Mouse (Mus musculus): ENCODE results near the gene Fbxo48. TPM values are rescaled to one million over a fixed set of nuclear protein-coding genes. Genes with fewer than 3 reads are reported as not detected.

Gene Fbxo48
- total and polyA plus RNA-seq, 3 experiments: 0.18 to 0.37 (median 0.30) TPM

DNA sequence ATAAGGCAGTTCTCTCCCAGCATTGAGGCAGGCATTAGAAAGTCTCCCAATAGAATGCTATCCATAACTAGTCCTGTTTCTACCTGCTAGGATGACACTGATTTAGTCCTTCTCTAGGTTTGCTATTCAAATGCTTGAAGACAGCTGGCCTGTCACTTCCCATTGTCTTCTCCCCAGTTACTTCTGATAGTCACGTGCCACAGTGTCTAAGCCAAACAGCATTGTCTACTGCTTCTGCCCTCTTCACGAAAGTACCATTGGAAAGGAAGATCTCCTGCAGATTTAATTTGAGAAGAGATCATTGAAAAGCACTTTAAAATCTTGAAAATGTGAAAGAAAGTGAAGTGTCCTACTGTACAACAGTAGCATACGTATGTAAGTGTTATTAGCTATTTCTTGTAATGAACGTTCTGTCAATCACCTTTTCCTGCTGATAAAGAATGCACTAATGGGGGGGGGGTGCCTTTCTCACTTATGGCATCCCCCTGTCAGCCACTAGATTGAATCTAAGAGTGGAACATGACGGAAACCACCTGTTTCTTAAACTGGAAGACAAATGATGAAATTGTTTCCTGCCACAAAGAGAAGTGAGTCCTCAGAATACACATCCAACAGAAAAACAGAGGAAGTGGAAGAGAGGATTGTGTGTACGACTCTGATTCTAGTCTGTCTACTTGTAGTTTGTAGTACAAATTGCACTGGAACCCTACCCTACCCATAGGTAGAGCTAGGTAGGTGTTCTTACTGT is 5.1 kb downstream of the Fbxo48 start:
- H3K79me2 ChIP-seq (replicated peaks; ENCODE audit: control insufficient read depth, insufficient read depth, low read length): no peaks in the 10 kb centered on the region
- WGBS: 68% methylated on average over 6 of the region's 6 CpGs
- intact Hi-C loops (cut with DNase I): no loop called here

DNA sequence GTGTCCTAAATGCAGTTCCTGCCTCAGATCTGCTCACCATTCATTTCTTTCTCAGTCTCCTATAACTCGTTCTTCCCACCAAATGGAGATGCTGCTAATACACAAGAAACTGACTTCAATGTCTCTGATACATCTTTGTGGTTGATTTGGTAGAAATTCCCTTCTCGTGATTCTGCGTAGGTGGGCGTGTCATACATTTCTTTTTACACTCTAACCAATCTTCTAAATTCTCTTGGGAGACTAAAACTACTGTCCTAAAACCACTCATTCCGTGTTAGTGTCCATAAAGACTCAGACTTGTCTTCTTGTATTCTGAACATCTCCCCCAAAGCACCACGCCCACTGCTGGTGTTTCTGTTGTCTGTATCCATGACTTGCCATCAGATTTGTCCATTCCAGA is 5.9 kb downstream of the Fbxo48 start:
- Histone ChIP-seq H3K4me3 (no peak overlapping the region), H3K9ac (ENCODE audit: low read depth, low read length) (no peak overlapping the region), H3K36me3 (ENCODE audit: control insufficient read depth, insufficient read depth, low read length) (no peaks in the 10 kb centered on the region), H3K4me1 (ENCODE audit: control insufficient read depth, insufficient read depth, low read length) (no peaks in the 10 kb centered on the region), H3K27me3 (ENCODE audit: control insufficient read depth, insufficient read depth, low read length) (no peaks in the 10 kb centered on the region), H3K79me2 (replicated peaks; ENCODE audit: control insufficient read depth, insufficient read depth, low read length) (no peaks in the 10 kb centered on the region), H3K27ac (no peak overlapping the region)
- DNase-seq: no peak
- TF ChIP-seq EP300 (IDR thresholded peaks at IDR 0.05; ENCODE audit: insufficient read depth, low read depth, low read length): no peak
- TF ChIP-seq CTCF (IDR thresholded peaks at IDR 0.05): no peak
- TF ChIP-seq POLR2A (IDR thresholded peaks at IDR 0.05; ENCODE audit: insufficient read depth, low read depth, low read length): no peak
- 88% methylated on average over 6 of the region's 6 CpGs for WGBS
- intact Hi-C loops (cut with DNase I): no loop called here

More for the DNA sequence above, 5.1 kb downstream of the Fbxo48 start:
- no peak overlapping the region for H3K4me3 ChIP-seq
- H3K9ac ChIP-seq (ENCODE audit: low read depth, low read length): no peak overlapping the region
- no peak for TF ChIP-seq EP300 (IDR thresholded peaks at IDR 0.05; ENCODE audit: insufficient read depth, low read depth, low read length)
- no peak for TF ChIP-seq CTCF (IDR thresholded peaks at IDR 0.05)
- TF ChIP-seq POLR2A (IDR thresholded peaks at IDR 0.05; ENCODE audit: insufficient read depth, low read depth, low read length): no peak
- H3K27ac ChIP-seq: no peak overlapping the region
- no peak for DNase-seq
- no peaks in the 10 kb centered on the region for H3K27me3 ChIP-seq (ENCODE audit: control insufficient read depth, insufficient read depth, low read length)
- no peaks in the 10 kb centered on the region for H3K36me3 ChIP-seq (ENCODE audit: control insufficient read depth, insufficient read depth, low read length)
- H3K4me1 ChIP-seq (ENCODE audit: control insufficient read depth, insufficient read depth, low read length): no peaks in the 10 kb centered on the region

DNA sequence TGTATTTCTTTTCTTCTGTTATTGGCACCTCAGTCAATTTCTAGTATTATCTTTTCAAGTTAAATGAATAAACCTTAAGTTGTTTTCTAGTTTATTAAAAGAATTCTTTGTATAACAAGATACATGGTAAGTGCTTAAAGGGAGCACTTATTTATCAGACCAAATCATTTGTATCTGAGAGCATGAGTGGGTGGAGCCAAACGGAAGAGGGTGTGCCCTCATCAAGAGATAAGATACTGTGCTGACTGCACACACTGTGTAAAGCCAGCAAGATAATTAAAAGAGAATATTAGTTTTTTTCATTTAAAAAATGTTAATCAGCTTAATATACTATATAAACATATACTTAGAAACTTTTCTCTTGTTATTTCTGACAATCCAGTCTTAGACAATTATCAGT is 7.3 kb downstream of the Fbxo48 start:
- Histone ChIP-seq H3K36me3 (ENCODE audit: control insufficient read depth, insufficient read depth, low read length) (no peaks in the 10 kb centered on the region), H3K27ac (no peak overlapping the region), H3K79me2 (replicated peaks; ENCODE audit: control insufficient read depth, insufficient read depth, low read length) (no peaks in the 10 kb centered on the region), H3K4me1 (ENCODE audit: control insufficient read depth, insufficient read depth, low read length) (no peaks in the 10 kb centered on the region), H3K9ac (ENCODE audit: low read depth, low read length) (no peak overlapping the region), H3K27me3 (ENCODE audit: control insufficient read depth, insufficient read depth, low read length) (no peaks in the 10 kb centered on the region), H3K4me3 (no peak overlapping the region)
- intact Hi-C loops (cut with DNase I): no loop called here
- DNase-seq: no peak
- TF ChIP-seq CTCF (IDR thresholded peaks at IDR 0.05) (no peak), EP300 (IDR thresholded peaks at IDR 0.05; ENCODE audit: insufficient read depth, low read depth, low read length) (no peak), POLR2A (IDR thresholded peaks at IDR 0.05; ENCODE audit: insufficient read depth, low read depth, low read length) (no peak)
- 64% methylated on average over 1 of the region's 1 CpGs for WGBS

DNA sequence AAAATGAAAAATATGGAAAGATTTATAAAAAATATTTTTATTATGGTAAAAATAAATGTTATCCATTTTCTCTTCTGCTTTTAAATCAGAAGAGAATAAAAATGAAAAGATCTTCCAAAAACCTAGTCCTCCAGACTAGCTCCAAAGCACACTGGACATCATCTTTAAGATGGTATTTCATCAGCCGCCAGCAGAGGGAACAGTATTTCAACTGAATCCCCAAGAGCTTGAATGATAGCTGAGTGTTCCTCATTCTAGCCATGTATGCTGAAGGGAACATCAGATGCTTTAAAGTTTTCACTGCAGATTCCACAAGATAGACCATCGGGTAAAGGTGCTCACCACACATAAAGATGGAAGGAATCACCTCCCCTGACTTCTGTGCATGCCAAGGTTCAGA is 16.6 kb downstream of the Fbxo48 start:
- 13% methylated on average over 2 of the region's 2 CpGs for WGBS
- Histone ChIP-seq H3K79me2 (replicated peaks; ENCODE audit: control insufficient read depth, insufficient read depth, low read length) (no peaks in the 10 kb centered on the region), H3K4me1 (ENCODE audit: control insufficient read depth, insufficient read depth, low read length) (no peaks in the 10 kb centered on the region), H3K4me3 (no peak overlapping the region), H3K9ac (ENCODE audit: low read depth, low read length) (no peak overlapping the region), H3K27me3 (ENCODE audit: control insufficient read depth, insufficient read depth, low read length) (no peaks in the 10 kb centered on the region), H3K36me3 (ENCODE audit: control insufficient read depth, insufficient read depth, low read length) (no peaks in the 10 kb centered on the region), H3K27ac (no peak overlapping the region)
- TF ChIP-seq CTCF (IDR thresholded peaks at IDR 0.05) (peak; percentile 65), EP300 (IDR thresholded peaks at IDR 0.05; ENCODE audit: insufficient read depth, low read depth, low read length) (no peak)
- DNase-seq: peak in 1 of 2 experiments; percentile 23
- intact Hi-C loops (cut with DNase I): no loop called here

DNA sequence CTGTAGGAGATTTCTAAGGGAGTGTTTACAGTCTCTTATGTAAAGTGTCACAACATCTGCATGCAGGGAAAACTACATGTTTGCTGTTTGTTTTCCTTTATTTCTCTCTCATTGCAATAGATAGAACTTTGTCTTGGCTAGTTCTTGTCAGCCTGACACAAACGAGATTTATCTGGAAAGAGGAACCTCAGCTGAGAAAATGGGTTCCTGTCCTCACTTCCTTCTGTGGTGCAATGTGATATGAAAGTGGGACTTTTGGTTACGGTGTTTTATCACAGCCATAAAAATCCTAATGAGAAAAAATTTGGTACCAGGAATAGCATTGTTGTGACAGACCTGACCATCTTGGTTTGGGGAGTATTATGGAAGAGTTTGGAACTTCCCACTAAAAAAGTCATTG is 18.5 kb downstream of the Fbxo48 start:
- no peak overlapping the region for H3K4me3 ChIP-seq
- 32% methylated on average over 2 of the region's 2 CpGs for WGBS
- no peak for DNase-seq
- H3K27ac ChIP-seq: no peak overlapping the region
- no peaks in the 10 kb centered on the region for H3K27me3 ChIP-seq (ENCODE audit: control insufficient read depth, insufficient read depth, low read length)
- no peaks in the 10 kb centered on the region for H3K4me1 ChIP-seq (ENCODE audit: control insufficient read depth, insufficient read depth, low read length)
- TF ChIP-seq CTCF (IDR thresholded peaks at IDR 0.05) (no peak), EP300 (IDR thresholded peaks at IDR 0.05; ENCODE audit: insufficient read depth, low read depth, low read length) (no peak), POLR2A (IDR thresholded peaks at IDR 0.05; ENCODE audit: insufficient read depth, low read depth, low read length) (no peak)
- H3K36me3 ChIP-seq (ENCODE audit: control insufficient read depth, insufficient read depth, low read length): no peaks in the 10 kb centered on the region
- no peaks in the 10 kb centered on the region for H3K79me2 ChIP-seq (replicated peaks; ENCODE audit: control insufficient read depth, insufficient read depth, low read length)
- intact Hi-C loops (cut with DNase I): no loop called here
- no peak overlapping the region for H3K9ac ChIP-seq (ENCODE audit: low read depth, low read length)

DNA sequence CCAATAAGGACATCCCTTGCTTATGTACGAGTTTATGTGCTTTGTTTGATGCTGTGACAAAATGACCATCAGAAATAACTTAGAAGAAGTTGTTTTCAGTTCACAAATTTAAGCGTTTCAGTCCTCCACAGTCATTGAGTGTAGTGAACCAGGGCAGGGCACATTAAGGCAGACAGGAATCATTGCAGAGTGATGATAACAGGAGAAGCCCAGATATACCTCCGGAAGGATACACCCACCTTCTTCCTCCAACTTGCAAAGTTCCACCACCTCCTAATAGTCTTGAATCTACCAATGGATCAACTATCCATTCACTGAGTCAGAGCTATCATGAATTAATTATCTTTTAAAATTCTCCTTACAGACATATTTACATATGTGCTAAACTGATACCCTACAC is 20.9 kb downstream of the Fbxo48 start:
- WGBS: 69% methylated on average over 3 of the region's 3 CpGs
- Histone ChIP-seq H3K36me3 (ENCODE audit: control insufficient read depth, insufficient read depth, low read length) (0 out of 2 replicates have a peak, but pooled peaks cover under 1% of the 10 kb centered on the region), H3K9ac (ENCODE audit: low read depth, low read length) (no peak overlapping the region), H3K27ac (no peak overlapping the region), H3K79me2 (replicated peaks; ENCODE audit: control insufficient read depth, insufficient read depth, low read length) (no peaks in the 10 kb centered on the region), H3K27me3 (ENCODE audit: control insufficient read depth, insufficient read depth, low read length) (no peaks in the 10 kb centered on the region), H3K4me3 (no peak overlapping the region), H3K4me1 (ENCODE audit: control insufficient read depth, insufficient read depth, low read length) (no peaks in the 10 kb centered on the region)
- TF ChIP-seq CTCF (IDR thresholded peaks at IDR 0.05) (no peak), POLR2A (IDR thresholded peaks at IDR 0.05; ENCODE audit: insufficient read depth, low read depth, low read length) (no peak), EP300 (IDR thresholded peaks at IDR 0.05; ENCODE audit: insufficient read depth, low read depth, low read length) (no peak)
- intact Hi-C loops (cut with DNase I): no loop called here
- DNase-seq: no peak

Data from heart, adult 2 months (tissue).